Mouse (Mus musculus): ENCODE results near the gene Sergef. TPM values are rescaled to one million over a fixed set of nuclear protein-coding genes. Genes with fewer than 3 reads are reported as not detected.

Sergef gene
- polyA plus RNA-seq, 1 experiment from 2014 or later, result 9.7 TPM

- 63% methylated on average over 6 of the region's 6 CpGs for WGBS (ENCODE audit: insufficient replicate concordance)
Measured at GRCm38 (mm10) chr7:46479793-46480192, 159.8 kb downstream of the Sergef start.

GRCm38 (mm10) chr7:46477456-46477855 is 162.2 kb downstream of the Sergef start:
- Histone ChIP-seq H3K4me3 (no peak overlapping the region), H3K27me3 (replicated peaks) (no peaks in the 10 kb centered on the region), H3K4me2 (no peak overlapping the region), H3K27ac (no peak overlapping the region), H3K9ac (no peak overlapping the region), H3K4me1 (peaks cover 9% of the 10 kb centered on the region), H3K36me3 (no peaks in the 10 kb centered on the region), H3K9me3 (replicated peaks) (no peaks in the 10 kb centered on the region)
- ATAC-seq, result no peak
- 78% methylated on average over 3 of the region's 3 CpGs for WGBS (ENCODE audit: insufficient replicate concordance)

More at GRCm38 (mm10) chr7:46479793-46480192, 159.8 kb downstream of the Sergef start:
- H3K9me3 ChIP-seq (replicated peaks), result no peaks in the 10 kb centered on the region
- no peak overlapping the region for H3K4me2 ChIP-seq
- H3K27ac ChIP-seq, result no peak overlapping the region
- no peak for ATAC-seq
- peaks cover 10% of the 10 kb centered on the region for H3K4me1 ChIP-seq
- H3K36me3 ChIP-seq, result no peaks in the 10 kb centered on the region
- no peak overlapping the region for H3K4me3 ChIP-seq
- no peak overlapping the region for H3K9ac ChIP-seq
- no peaks in the 10 kb centered on the region for H3K27me3 ChIP-seq (replicated peaks)

GRCm38 (mm10) chr7:46475464-46475863 is 164.1 kb downstream of the Sergef start:
- Histone ChIP-seq H3K9ac (no peak overlapping the region), H3K4me3 (no peak overlapping the region), H3K27me3 (replicated peaks) (no peaks in the 10 kb centered on the region), H3K27ac (no peak overlapping the region), H3K4me1 (peaks cover 11% of the 10 kb centered on the region), H3K36me3 (no peaks in the 10 kb centered on the region), H3K9me3 (replicated peaks) (no peaks in the 10 kb centered on the region), H3K4me2 (no peak overlapping the region)
- no peak for ATAC-seq
- WGBS (ENCODE audit: insufficient replicate concordance), result 68% methylated on average over 5 of the region's 5 CpGs

- no peak overlapping the region for H3K4me2 ChIP-seq
- H3K4me3 ChIP-seq, result no peak overlapping the region
- H3K9ac ChIP-seq, result no peak overlapping the region
- H3K27me3 ChIP-seq (replicated peaks), result no peaks in the 10 kb centered on the region
- H3K27ac ChIP-seq, result no peak overlapping the region
- WGBS (ENCODE audit: insufficient replicate concordance), result 48% methylated on average over 9 of the region's 9 CpGs
- H3K4me1 ChIP-seq, result peaks cover 11% of the 10 kb centered on the region
- no peaks in the 10 kb centered on the region for H3K36me3 ChIP-seq
- H3K9me3 ChIP-seq (replicated peaks), result no peaks in the 10 kb centered on the region
- ATAC-seq, result no peak
Measured at GRCm38 (mm10) chr7:46473141-46473540, 166.5 kb downstream of the Sergef start.

- no peak for ATAC-seq
- 51% methylated on average over 7 of the region's 7 CpGs for WGBS (ENCODE audit: insufficient replicate concordance)
- H3K9ac ChIP-seq, result no peak overlapping the region
- no peak overlapping the region for H3K4me3 ChIP-seq
- H3K9me3 ChIP-seq (replicated peaks), result no peaks in the 10 kb centered on the region
- no peak overlapping the region for H3K4me2 ChIP-seq
- no peaks in the 10 kb centered on the region for H3K36me3 ChIP-seq
- peaks cover 11% of the 10 kb centered on the region for H3K4me1 ChIP-seq
- H3K27ac ChIP-seq, result no peak overlapping the region
- no peaks in the 10 kb centered on the region for H3K27me3 ChIP-seq (replicated peaks)
Measured at GRCm38 (mm10) chr7:46471054-46471737, 168.4 kb downstream of the Sergef start.

GRCm38 (mm10) chr7:46469542-46469941 is 170.1 kb downstream of the Sergef start:
- no peak overlapping the region for H3K4me2 ChIP-seq
- 59% methylated on average over 3 of the region's 3 CpGs for WGBS (ENCODE audit: insufficient replicate concordance)
- H3K27me3 ChIP-seq (replicated peaks), result no peaks in the 10 kb centered on the region
- H3K4me3 ChIP-seq, result no peak overlapping the region
- H3K36me3 ChIP-seq, result no peaks in the 10 kb centered on the region
- H3K27ac ChIP-seq, result no peak overlapping the region
- peaks cover 11% of the 10 kb centered on the region for H3K4me1 ChIP-seq
- no peak for ATAC-seq
- no peak overlapping the region for H3K9ac ChIP-seq
- no peaks in the 10 kb centered on the region for H3K9me3 ChIP-seq (replicated peaks)

GRCm38 (mm10) chr7:46466422-46466981 is 173.1 kb downstream of the Sergef start:
- no peak for ATAC-seq
- no peak overlapping the region for H3K4me2 ChIP-seq
- H3K27me3 ChIP-seq (replicated peaks), result no peaks in the 10 kb centered on the region
- H3K9me3 ChIP-seq (replicated peaks), result no peaks in the 10 kb centered on the region
- no peak overlapping the region for H3K4me3 ChIP-seq
- H3K9ac ChIP-seq, result no peak overlapping the region
- 62% methylated on average over 7 of the region's 7 CpGs for WGBS (ENCODE audit: insufficient replicate concordance)
- no peaks in the 10 kb centered on the region for H3K36me3 ChIP-seq
- H3K4me1 ChIP-seq, result peaks cover 4% of the 10 kb centered on the region; the same call in 1 of the 2 replicates
- H3K27ac ChIP-seq, result no peak overlapping the region

- Histone ChIP-seq H3K4me2 (no peak overlapping the region), H3K9me3 (replicated peaks) (no peaks in the 10 kb centered on the region), H3K27me3 (replicated peaks) (no peaks in the 10 kb centered on the region), H3K9ac (no peak overlapping the region), H3K27ac (no peak overlapping the region), H3K36me3 (no peaks in the 10 kb centered on the region), H3K4me3 (no peak overlapping the region), H3K4me1 (no peaks in the 10 kb centered on the region)
- ATAC-seq, result no peak
- WGBS (ENCODE audit: insufficient replicate concordance), result 64% methylated on average over 8 of the region's 8 CpGs
Measured at GRCm38 (mm10) chr7:46463136-46463535, 176.5 kb downstream of the Sergef start.

- 57% methylated on average over 8 of the region's 8 CpGs for WGBS (ENCODE audit: insufficient replicate concordance)
- no peak overlapping the region for H3K9ac ChIP-seq
- no peak overlapping the region for H3K27ac ChIP-seq
- ATAC-seq, result no peak
- no peak overlapping the region for H3K4me3 ChIP-seq
- H3K4me1 ChIP-seq, result no peaks in the 10 kb centered on the region
- no peaks in the 10 kb centered on the region for H3K36me3 ChIP-seq
- H3K27me3 ChIP-seq (replicated peaks), result no peaks in the 10 kb centered on the region
- H3K4me2 ChIP-seq, result no peak overlapping the region
- H3K9me3 ChIP-seq (replicated peaks), result no peaks in the 10 kb centered on the region
Measured at GRCm38 (mm10) chr7:46462287-46462686, 177.3 kb downstream of the Sergef start.

- no peaks in the 10 kb centered on the region for H3K27me3 ChIP-seq (replicated peaks)
- no peak overlapping the region for H3K27ac ChIP-seq
- 68% methylated on average over 9 of the region's 9 CpGs for WGBS (ENCODE audit: insufficient replicate concordance)
- no peak overlapping the region for H3K4me2 ChIP-seq
- H3K4me1 ChIP-seq, result no peaks in the 10 kb centered on the region
- no peak overlapping the region for H3K4me3 ChIP-seq
- H3K9me3 ChIP-seq (replicated peaks), result no peaks in the 10 kb centered on the region
- no peak overlapping the region for H3K9ac ChIP-seq
- no peak for ATAC-seq
- H3K36me3 ChIP-seq, result no peaks in the 10 kb centered on the region
Measured at GRCm38 (mm10) chr7:46459605-46460245, 179.9 kb downstream of the Sergef start.

GRCm38 (mm10) chr7:46459200-46459599 is 180.4 kb downstream of the Sergef start:
- ATAC-seq, result no peak
- Histone ChIP-seq H3K4me3 (no peak overlapping the region), H3K27ac (no peak overlapping the region), H3K9me3 (replicated peaks) (no peaks in the 10 kb centered on the region), H3K27me3 (replicated peaks) (no peaks in the 10 kb centered on the region), H3K36me3 (no peaks in the 10 kb centered on the region), H3K4me2 (no peak overlapping the region), H3K9ac (no peak overlapping the region), H3K4me1 (no peaks in the 10 kb centered on the region)
- 77% methylated on average over 2 of the region's 2 CpGs for WGBS (ENCODE audit: insufficient replicate concordance)

- Histone ChIP-seq H3K4me3 (no peak overlapping the region), H3K36me3 (no peaks in the 10 kb centered on the region), H3K4me2 (no peak overlapping the region), H3K27ac (no peak overlapping the region), H3K27me3 (replicated peaks) (no peaks in the 10 kb centered on the region), H3K4me1 (no peaks in the 10 kb centered on the region), H3K9ac (no peak overlapping the region), H3K9me3 (replicated peaks) (no peaks in the 10 kb centered on the region)
- ATAC-seq, result no peak
- WGBS (ENCODE audit: insufficient replicate concordance), result 67% methylated on average over 3 of the region's 3 CpGs
Measured at GRCm38 (mm10) chr7:46457889-46458288, 181.7 kb downstream of the Sergef start.
